18 mouse cellular contexts compared by ENCODE assay signal in the genomic region with DNA sequence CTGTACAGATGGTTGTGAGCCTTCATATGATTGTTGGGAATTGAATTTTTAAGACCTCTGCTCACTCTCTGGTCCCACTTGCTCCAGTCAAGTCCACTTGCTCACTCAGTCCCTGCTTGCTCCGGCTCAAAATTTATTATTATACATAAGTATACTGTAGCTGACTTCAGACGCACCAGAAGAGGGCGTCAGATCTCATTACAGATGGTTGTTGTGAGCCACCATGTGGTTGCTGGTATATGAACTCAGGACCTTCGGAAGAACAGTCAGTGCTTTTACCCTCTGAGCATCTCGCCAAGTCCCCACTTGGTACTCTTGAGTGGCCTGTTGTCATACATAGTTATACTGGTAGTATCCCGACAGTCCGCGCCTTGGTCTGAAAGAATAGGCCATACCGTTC. TPM values are rescaled to one million over a fixed set of nuclear protein-coding genes. Genes with fewer than 3 reads are reported as not detected.
A peak's percentile ranks its signal among the peaks of the same experiment; 100 is the strongest.
DNase-seq lines count a peak whose midpoint lies in the region; ATAC-seq and TF ChIP-seq lines count a peak whose summit lies in the region.
"Had no signal": no experiment of that assay in that cellular context is flagged by ENCODE, and none has a peak within 500 bp of the region (broad histone marks: within the 10 kb centered on the region; RNA-seq: fewer than 3 reads in every experiment).

No protein-coding gene starts in this region.

- H3K4me2 ChIP-seq in forebrain, postnatal 0 days (ENCODE audit: low read depth), result no peak overlapping the region
- H3K4me2 ChIP-seq: limb, embryonic 15.5 days; midbrain, embryonic 12.5 days had no signal

- peaks cover 49% of the 10 kb centered on the region for H3K36me3 ChIP-seq in forebrain, postnatal 0 days (ENCODE audit: insufficient read depth)
- H3K36me3 ChIP-seq in forebrain, embryonic 10.5 days (replicated peaks), result peaks cover 99% of the 10 kb centered on the region

- no peak overlapping the region for H3K4me3 ChIP-seq in forebrain, postnatal 0 days (ENCODE audit: low read depth, low read length)
- no peak overlapping the region for H3K4me3 ChIP-seq in forebrain, embryonic 10.5 days
- no peak overlapping the region for H3K4me3 ChIP-seq in layer of hippocampus, adult 2 months
- H3K4me3 ChIP-seq: embryonic facial prominence, embryonic 10.5 days; erythroblast, embryonic 14.5 days; limb, embryonic 15.5 days; midbrain, embryonic 12.5 days had no signal

- no peaks in the 10 kb centered on the region for H3K9me3 ChIP-seq in forebrain, postnatal 0 days (ENCODE audit: low read length)
- no peaks in the 10 kb centered on the region for H3K9me3 ChIP-seq in forebrain, embryonic 10.5 days
- H3K9me3 ChIP-seq: embryonic facial prominence, embryonic 10.5 days; limb, embryonic 15.5 days; midbrain, embryonic 12.5 days had no signal

- DNase-seq in forebrain, postnatal 0 days, result no peak
- DNase-seq in forebrain, embryonic 10.5 days (ENCODE audit: extremely low spot score, low spot score), result no peak
- no peak for DNase-seq in layer of hippocampus, adult 2 months (ENCODE audit: low spot score in 2 of 2)
- DNase-seq in layer of hippocampus, adult 18-20 months (ENCODE audit: low spot score in 2 of 2), result no peak
- DNase-seq in thymus, postnatal 14 days, result peak; percentile 32
- DNase-seq in thymus, adult 18-20 months, result no peak
- DNase-seq in spleen, postnatal 14 days (ENCODE audit: low spot score in 2 of 2), result no peak
- DNase-seq in adrenal gland, adult 2 months, result no peak
- DNase-seq: cerebellum, postnatal 25 days; heart, postnatal 36 days; layer of hippocampus, adult 9-11 months; lung, postnatal 14 days had no signal

- H3K27ac ChIP-seq in forebrain, postnatal 0 days (ENCODE audit: low read depth, low read length), result no peak overlapping the region
- H3K27ac ChIP-seq in forebrain, embryonic 10.5 days, result no peak overlapping the region
- H3K27ac ChIP-seq in layer of hippocampus, adult 2 months, result no peak overlapping the region
- H3K27ac ChIP-seq: embryonic facial prominence, embryonic 10.5 days; limb, embryonic 15.5 days; midbrain, embryonic 12.5 days had no signal

- H3K9ac ChIP-seq in forebrain, postnatal 0 days, result no peak overlapping the region
- H3K9ac ChIP-seq: limb, embryonic 15.5 days; midbrain, embryonic 12.5 days had no signal

- no peaks in the 10 kb centered on the region for H3K27me3 ChIP-seq in forebrain, postnatal 0 days (ENCODE audit: insufficient read depth, low read length)
- no peaks in the 10 kb centered on the region for H3K27me3 ChIP-seq in forebrain, embryonic 10.5 days (ENCODE audit: poor library complexity, severe bottlenecking)
- H3K27me3 ChIP-seq: limb, embryonic 15.5 days; midbrain, embryonic 12.5 days had no signal

- ATAC-seq in forebrain, postnatal 0 days, result no peak
- ATAC-seq: activated CD4-positive, CD25-positive, alpha-beta regulatory T cell, adult 4 months; forebrain, embryonic 16.5 days had no signal

- H3K4me1 ChIP-seq in forebrain, postnatal 0 days (ENCODE audit: insufficient read depth), result no peaks in the 10 kb centered on the region
- no peaks in the 10 kb centered on the region for H3K4me1 ChIP-seq in forebrain, embryonic 10.5 days
- H3K4me1 ChIP-seq: limb, embryonic 15.5 days; midbrain, embryonic 12.5 days had no signal

- peak; percentile 45 for TF ChIP-seq CTCF in forebrain, postnatal 0 days (IDR thresholded peaks at IDR 0.05; ENCODE audit: low read depth)
- peak; percentile 52 for TF ChIP-seq CTCF in layer of hippocampus, adult 2 months (conservative IDR thresholded peaks at IDR 0.05)

- WGBS in forebrain, postnatal 0 days, result 86% methylated on average over 9 of the region's 9 CpGs
- 91% methylated on average over 9 of the region's 9 CpGs for WGBS in forebrain, embryonic 10.5 days

RNA-seq across cellular contexts. Expression of a gene that starts 35.8 kb away (rescaled TPM):
- 123 and 131 TPM in 2 replicates for total RNA-seq in forebrain, postnatal 0 days (2014; rRNA removed)
- 252 and 270 TPM in 2 replicates for polyA plus RNA-seq in forebrain, postnatal 0 days (2015; fragmentation: Nextera tagmentation; extraction: Ambion mirVana)
- polyA plus RNA-seq in forebrain, embryonic 10.5 days (2016; fragmentation: Nextera tagmentation; extraction: Ambion mirVana), result 317 and 328 TPM in 2 replicates
- total RNA-seq in layer of hippocampus, adult 2 months (2021), result 100 to 1,000 TPM; 134 to 137 TPM
- total RNA-seq in layer of hippocampus, adult 18-20 months (2021), result 100 to 1,000 TPM; 142 to 143 TPM
- total RNA-seq in adrenal gland, adult 2 months (2021), result 100 to 1,000 TPM; 378 to 409 TPM
- 41.0 and 48.2 TPM in 2 replicates for polyA plus RNA-seq in adrenal gland, adult 2 months (2012; rRNA removed)
